Mouse (Mus musculus) right cerebral cortex, postnatal 36 days (tissue): ENCODE results near the gene Kcnip1.

Experiments used
- DNase-seq, 2 experiments: peaks; one replicate each; pipeline ENCODE4 v3.0.0; 2022; ENCODE audit warnings: low spot score in 2 of 2, mixed read lengths in 1 of 2

Kcnip1 gene

GRCm38 (mm10) chr11:33939456-33940113 is 53.4 kb downstream of the Kcnip1 start:
- DNase-seq: no peak

DNA sequence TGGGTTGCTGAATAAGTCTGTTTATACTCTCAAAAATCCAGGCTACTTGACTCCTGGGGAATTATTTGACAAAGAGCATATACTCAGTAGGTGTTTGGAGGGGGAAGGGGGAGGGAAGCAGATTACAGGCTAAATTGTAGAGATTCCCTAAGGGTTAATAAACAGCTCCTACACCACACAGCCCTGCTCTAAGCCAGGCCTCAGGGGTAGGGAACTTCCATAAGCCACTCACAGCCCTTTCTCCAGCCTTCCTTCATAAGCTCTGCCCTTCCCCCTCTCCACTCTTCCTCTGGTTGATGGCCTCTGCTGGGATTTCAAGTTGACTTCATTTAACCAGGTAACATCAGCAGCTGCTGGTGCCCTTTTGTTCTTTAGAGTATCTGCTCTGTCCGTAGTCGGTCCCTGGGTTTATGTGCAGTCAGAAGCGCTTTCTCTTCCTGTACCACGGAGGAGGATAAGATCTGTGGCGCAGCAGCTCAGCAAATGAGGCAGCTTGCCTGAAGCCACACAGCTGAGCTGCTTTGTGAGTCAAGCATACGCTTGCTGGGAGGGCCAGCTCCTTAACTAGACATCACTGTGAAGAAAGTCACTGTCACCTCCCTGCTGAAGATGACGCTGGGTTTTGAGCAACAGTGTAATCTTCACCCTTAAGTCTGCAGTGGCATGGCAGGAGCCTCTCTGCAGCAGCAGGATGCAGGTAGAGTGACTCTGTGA is 54.2 kb downstream of the Kcnip1 start:
- DNase-seq: peak in 1 of 2 experiments; percentile 12

- no peak for DNase-seq
These were observed 55.3 kb downstream of the Kcnip1 start for GRCm38 (mm10) chr11:33937641-33938040.

DNA sequence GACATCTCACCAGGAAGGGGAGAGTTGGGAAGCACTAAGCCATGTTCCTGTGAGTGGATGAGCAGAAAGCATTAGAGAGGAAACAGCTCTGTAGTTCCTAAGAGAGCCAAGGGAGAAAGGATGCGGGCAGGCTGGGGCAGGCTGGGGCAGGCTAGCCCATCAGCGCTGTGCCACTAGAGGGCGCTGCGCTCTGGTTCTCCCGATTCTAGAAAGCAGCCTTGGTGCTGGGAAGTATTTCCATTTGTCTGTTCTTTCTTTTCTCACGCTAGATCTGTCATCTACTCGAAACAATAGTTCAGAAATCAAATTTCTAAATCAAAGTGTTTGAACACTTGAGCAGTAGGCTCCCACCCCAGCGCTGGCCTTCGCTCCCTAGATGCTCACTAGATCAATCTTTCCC is 58.7 kb downstream of the Kcnip1 start:
- no peak for DNase-seq

- peak in 1 of 2 experiments; percentile 5 for DNase-seq
These were observed 60.4 kb downstream of the Kcnip1 start for GRCm38 (mm10) chr11:33932386-33933111.

DNA sequence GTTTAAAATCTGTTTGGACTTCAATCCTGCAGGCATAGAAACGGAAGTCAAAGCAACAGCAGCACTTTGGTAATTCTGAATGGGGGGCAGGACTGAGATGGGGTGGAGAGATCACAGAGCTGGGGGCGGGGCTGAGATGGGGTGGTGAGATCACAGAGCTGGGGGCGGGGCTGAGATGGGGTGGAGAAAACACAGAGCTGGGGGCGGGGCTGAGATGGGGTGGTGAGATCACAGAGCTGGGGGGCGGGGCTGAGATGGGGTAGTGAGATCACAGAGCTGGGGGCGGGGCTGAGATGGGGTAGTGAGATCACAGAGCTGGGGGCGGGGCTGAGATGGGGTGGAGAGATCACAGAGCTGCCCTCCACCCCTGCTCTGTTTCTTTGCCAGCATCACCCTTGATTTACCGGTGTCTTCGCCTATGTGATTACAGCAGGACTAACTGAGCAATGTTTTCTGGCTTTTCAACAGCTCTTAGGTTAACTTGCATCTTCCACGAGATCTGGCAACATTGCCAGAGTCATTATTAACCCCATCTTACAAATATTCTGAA is 61.0 kb downstream of the Kcnip1 start:
- no peak for DNase-seq

DNA sequence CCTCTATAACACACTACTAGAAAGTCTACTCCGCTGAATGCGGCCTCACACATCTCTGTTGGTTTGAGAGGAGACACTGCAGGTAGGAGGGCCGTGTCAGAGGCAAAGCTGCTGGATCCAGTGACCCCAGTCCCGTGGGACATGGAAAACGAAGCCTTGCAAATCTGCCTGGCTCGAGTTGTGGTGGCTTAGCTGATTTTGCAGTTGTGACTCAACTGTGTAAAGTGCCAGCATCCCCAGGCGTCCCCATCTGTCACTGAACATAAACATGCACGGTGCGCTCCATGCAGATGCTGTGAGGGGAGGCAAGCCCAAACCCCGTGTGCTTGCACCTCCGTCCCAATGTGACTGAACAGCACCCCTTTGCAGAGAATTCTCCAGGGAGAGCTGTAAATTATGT is 63.5 kb downstream of the Kcnip1 start:
- no peak for DNase-seq

GRCm38 (mm10) chr11:33928658-33929057 is 64.3 kb downstream of the Kcnip1 start:
- no peak for DNase-seq

DNA sequence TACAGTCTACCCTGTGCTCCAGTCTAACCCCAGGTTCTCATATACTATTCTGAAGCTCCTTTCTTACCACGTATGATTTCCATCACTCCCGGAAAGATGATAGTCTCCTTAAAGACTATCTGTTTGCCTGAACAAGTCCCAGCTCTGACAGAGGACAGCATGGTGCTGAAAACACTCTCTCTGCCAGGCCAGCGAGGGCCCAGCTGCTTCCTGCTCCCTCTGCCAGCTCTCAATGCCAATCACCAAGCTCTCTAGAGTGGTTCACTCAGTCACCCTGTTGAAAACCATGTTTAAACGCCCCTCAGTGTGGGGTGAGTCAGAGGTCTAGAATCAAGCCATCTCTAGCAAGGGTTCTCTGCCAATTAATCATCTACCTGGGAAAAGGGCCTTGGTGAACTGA is 65.1 kb downstream of the Kcnip1 start:
- no peak for DNase-seq

- DNase-seq: no peak
These were observed 65.6 kb downstream of the Kcnip1 start for GRCm38 (mm10) chr11:33927321-33927720.

GRCm38 (mm10) chr11:33926551-33926950 is 66.4 kb downstream of the Kcnip1 start:
- no peak for DNase-seq

GRCm38 (mm10) chr11:33925778-33926177 is 67.2 kb downstream of the Kcnip1 start:
- no peak for DNase-seq

DNA sequence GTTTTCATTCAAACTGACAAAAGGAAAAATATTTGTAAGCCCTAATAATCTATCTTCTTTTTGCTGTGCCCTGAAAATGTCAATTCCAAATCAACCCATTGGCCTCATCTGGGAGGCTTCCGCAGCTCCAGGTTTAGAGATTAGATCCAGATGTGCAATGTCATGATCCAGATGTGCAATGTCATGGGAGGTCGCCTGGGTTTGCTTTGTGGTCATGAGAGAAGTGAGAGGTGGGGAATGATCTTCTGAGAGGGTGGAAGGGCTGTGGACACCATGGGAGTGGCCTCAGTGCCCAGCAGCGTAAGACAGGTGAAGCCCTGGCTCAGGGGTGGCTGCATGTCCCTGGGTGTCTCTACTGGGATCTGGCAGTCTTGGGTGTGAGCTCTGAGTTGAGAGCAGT is 69.9 kb downstream of the Kcnip1 start:
- DNase-seq: no peak

DNA sequence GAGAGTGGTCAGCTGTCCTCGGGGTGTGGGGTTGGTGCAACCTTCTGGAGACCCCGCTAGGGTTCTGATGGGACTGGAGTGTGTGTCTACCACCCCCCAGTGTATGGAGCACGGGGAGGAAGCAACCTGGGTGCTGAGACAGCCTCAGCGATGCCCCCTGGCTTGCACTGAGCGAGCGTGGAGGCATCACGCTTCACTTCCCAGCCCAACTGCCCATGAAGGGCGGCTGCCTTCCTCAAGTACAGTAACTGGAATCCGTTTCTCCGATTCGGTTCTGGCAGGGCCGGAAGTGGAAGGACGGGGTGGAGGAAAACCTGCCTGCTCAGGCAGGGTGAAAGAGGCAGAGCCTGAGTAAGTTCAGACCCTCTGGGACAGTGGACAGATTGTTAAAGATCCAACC is 71.5 kb downstream of the Kcnip1 start:
- DNase-seq: no peak

- DNase-seq: no peak
These were observed 73.1 kb downstream of the Kcnip1 start for GRCm38 (mm10) chr11:33919826-33920225.

DNA sequence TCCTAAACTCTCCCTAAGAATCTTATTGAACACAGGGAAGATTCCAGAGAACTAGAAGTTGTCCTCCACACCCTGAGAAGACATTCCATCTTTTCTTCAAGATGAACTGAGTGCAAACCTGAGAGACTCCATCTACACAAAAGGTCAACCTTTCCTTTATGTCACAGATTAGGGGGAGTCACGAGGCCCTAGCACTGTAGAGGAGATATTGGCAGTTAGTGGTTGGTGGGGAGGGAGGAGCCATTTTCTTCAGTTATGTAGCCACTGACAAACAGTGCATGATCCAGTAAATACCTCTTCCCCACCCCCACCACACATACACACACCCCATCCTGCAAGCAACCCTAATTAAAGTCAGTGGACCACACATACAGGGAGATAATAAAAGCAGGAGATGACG is 74.5 kb downstream of the Kcnip1 start:
- DNase-seq: no peak

DNA sequence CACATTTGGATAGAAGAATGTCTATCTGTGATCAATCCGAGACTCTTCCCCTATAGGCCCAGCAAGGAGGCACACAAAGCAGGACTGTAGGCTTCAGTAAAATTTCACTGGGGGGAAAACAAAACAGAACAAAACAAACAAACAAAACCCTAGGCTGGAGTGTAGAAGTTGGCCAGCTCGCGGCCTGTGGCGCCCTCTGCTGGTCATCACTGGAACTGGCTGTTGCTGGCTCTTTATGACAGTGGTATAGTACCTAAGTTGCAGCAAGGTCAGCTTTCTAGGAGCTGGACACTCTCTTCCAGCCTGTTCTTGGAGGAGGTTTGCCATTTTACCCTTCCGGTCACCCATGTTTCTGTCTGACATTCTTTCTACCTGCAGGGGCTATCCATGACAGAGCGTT is 75.4 kb downstream of the Kcnip1 start:
- peak; percentile 27 to 57 for DNase-seq

DNA sequence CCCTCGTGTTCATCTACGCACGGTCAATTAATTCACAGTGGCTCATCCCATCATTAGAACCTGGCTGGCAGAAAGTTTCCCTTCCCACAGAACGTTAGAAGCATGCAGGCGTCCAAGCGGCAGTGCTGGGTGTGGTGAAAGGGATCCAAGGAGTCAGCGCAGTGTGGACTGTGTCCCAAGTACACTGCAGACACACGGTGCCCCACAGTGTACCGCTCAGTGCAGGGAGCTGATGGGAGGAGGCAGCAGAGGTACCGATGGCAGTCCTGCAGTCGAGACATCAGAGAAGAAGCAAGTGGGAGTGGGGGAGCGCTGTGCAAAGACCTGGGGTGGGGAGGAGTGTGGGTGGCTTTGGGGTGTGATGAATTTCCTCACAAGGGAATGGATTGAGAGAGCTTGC is 78.7 kb downstream of the Kcnip1 start:
- no peak for DNase-seq

- no peak for DNase-seq
These were observed 79.9 kb downstream of the Kcnip1 start for GRCm38 (mm10) chr11:33913061-33913460.

GRCm38 (mm10) chr11:33912151-33912571 is 80.8 kb downstream of the Kcnip1 start:
- DNase-seq: no peak

- no peak for DNase-seq
These were observed 82.0 kb downstream of the Kcnip1 start for GRCm38 (mm10) chr11:33910982-33911381.

DNA sequence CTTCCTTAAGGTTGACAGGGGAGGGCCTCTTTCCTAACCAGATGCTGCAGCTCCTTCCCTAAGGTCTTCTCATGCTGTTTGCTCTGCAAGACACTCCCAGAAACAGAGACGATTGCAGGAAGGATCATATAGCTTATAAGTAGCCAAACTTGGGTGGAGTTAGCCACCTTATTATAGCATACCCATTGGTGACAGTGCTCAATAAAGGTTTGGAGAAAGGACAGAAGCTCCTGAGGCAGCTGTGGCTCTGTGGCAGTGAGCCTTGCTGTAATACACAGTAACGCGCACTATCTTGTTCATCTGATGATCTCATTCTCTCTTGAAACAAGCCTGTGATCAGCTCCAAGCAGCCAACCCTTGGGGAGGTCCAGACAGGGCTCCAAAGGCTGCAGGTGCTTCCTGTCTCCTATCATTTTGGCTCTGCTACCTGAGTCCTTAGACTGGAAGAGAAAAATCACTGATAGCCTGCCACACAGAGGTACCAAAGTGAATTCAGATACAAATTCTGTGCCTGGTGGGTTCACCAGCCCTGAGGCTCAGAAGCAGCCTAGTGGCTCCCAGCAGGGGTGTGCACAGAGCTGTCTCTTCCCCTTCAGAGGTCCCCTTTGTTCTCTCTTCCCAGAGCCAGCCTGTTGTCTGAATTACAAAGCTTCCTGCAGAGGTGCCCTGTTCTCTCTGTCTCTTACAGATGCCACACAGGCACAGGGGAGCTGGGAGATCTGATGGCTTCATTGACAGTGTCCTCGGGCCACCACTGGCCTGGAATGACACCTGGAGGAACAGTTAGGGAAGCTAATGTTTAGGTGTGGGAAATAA is 84.4 kb downstream of the Kcnip1 start:
- no peak for DNase-seq
